Mouse (Mus musculus): Measurements from ENCODE around the gene Npl. TPM values are rescaled to one million over a fixed set of nuclear protein-coding genes. Genes with fewer than 3 reads are reported as not detected.
"Not testable (repeated sequence)": the region's sequence is repeated elsewhere in the genome, so short reads cannot be mapped to it uniquely, and the experiment has no call there.

Npl gene
- polyA plus RNA-seq, 1 experiment = 6.3 TPM

- Histone ChIP-seq H3K27me3 (ENCODE audit: control insufficient read depth, insufficient read depth, low read length) (no peaks in the 10 kb centered on the region), H3K27ac (ENCODE audit: insufficient read depth, low read depth, low read length) (no peak overlapping the region), H3K4me1 (ENCODE audit: control insufficient read depth, insufficient read depth, insufficient read length, low read length) (peaks cover 4% of the 10 kb centered on the region; the same call in 1 of the 2 replicates), H3K36me3 (ENCODE audit: control insufficient read depth, insufficient read depth, low read length) (no peaks in the 10 kb centered on the region), H3K4me3 (ENCODE audit: low read depth, low read length) (no peak overlapping the region)
- TF ChIP-seq POLR2A (IDR thresholded peaks at IDR 0.05; ENCODE audit: low read depth, low read length) (no peak), CTCF (IDR thresholded peaks at IDR 0.05; ENCODE audit: extremely low read depth, insufficient read length, insufficient replicate concordance, low read depth, low read length) (no peak)
- WGBS = 50% methylated on average over 9 of the region's 9 CpGs
Measured at GRCm38 (mm10) chr1:153531677-153532233, 18.1 kb downstream of the Npl start.

GRCm38 (mm10) chr1:153522116-153522515 is 27.7 kb downstream of the Npl start:
- WGBS = 41% methylated on average over 3 of the region's 3 CpGs
- Histone ChIP-seq H3K4me1 (ENCODE audit: control insufficient read depth, insufficient read depth, insufficient read length, low read length) (no peaks in the 10 kb centered on the region), H3K4me3 (ENCODE audit: low read depth, low read length) (no peak overlapping the region), H3K27me3 (ENCODE audit: control insufficient read depth, insufficient read depth, low read length) (no peaks in the 10 kb centered on the region), H3K27ac (ENCODE audit: insufficient read depth, low read depth, low read length) (no peak overlapping the region), H3K36me3 (ENCODE audit: control insufficient read depth, insufficient read depth, low read length) (no peaks in the 10 kb centered on the region)
- TF ChIP-seq POLR2A (IDR thresholded peaks at IDR 0.05; ENCODE audit: low read depth, low read length) = no peak
- TF ChIP-seq CTCF (IDR thresholded peaks at IDR 0.05; ENCODE audit: extremely low read depth, insufficient read length, insufficient replicate concordance, low read depth, low read length) = no peak

- no peak overlapping the region for H3K27ac ChIP-seq (ENCODE audit: insufficient read depth, low read depth, low read length)
- peaks cover 2% of the 10 kb centered on the region; the same call in 1 of the 2 replicates for H3K4me1 ChIP-seq (ENCODE audit: control insufficient read depth, insufficient read depth, insufficient read length, low read length)
- TF ChIP-seq CTCF (IDR thresholded peaks at IDR 0.05; ENCODE audit: extremely low read depth, insufficient read length, insufficient replicate concordance, low read depth, low read length) (no peak), POLR2A (IDR thresholded peaks at IDR 0.05; ENCODE audit: low read depth, low read length) (no peak)
- H3K27me3 ChIP-seq (ENCODE audit: control insufficient read depth, insufficient read depth, low read length) = no peaks in the 10 kb centered on the region
- no peak overlapping the region for H3K4me3 ChIP-seq (ENCODE audit: low read depth, low read length)
- no peaks in the 10 kb centered on the region for H3K36me3 ChIP-seq (ENCODE audit: control insufficient read depth, insufficient read depth, low read length)
- WGBS = 31% methylated on average over 12 of the region's 12 CpGs
Measured at GRCm38 (mm10) chr1:153515368-153515767, 34.5 kb downstream of the Npl start.

DNA sequence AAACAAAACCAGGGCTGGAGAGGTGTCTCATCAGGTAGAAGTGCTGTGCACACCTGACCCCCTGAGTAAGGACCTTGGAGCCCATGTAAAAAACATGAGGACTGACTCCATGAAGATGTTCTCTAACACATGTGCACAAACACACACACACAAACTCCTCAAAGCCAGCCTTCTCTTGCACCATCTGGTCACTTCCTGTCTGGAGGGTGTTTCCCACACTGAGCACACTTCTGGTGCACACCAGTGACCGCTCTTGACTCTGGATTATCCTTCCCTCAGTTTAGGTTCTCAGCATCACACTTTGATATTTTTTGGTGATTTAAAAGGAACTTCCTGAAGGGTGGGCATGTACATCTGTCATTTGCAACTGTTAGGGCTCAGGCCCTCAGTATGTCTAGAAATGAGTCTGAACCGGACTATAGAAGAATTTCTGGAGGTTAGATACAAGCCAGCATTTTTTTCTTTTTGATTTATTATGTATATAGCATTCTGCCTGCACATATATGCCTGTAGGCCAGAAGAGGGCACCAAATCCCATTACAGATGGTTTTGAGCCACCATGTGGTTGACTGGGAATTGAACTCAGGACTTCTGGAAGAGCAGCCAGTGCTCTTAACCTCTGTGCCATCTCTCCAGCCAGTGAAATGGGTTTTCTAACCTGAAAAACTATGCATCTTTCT is 39.4 kb downstream of the Npl start:
- TF ChIP-seq CTCF (IDR thresholded peaks at IDR 0.05; ENCODE audit: extremely low read depth, insufficient read length, insufficient replicate concordance, low read depth, low read length) = no peak
- H3K27me3 ChIP-seq (ENCODE audit: control insufficient read depth, insufficient read depth, low read length) = no peaks in the 10 kb centered on the region
- WGBS = 72% methylated on average over 2 of the region's 2 CpGs

DNA sequence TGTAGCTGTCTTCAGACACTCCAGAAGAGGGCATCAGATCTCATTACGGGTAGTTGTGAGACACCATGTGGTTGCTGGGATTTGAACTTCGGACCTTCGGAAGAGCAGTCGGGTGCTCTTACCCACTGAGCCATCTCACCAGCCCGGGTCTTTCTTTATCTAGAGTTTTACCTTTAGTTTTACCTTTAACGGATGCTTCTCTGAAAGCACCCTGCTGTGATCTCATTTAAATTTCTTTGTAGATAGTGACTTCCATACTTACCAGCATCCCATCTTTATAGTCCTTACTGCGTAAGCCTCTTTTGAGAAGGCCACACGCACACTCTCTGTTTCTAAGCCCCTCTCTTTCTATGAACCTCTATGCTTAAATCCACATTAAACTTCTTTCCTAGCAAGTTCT is 40.3 kb downstream of the Npl start:
- not testable (repeated sequence) for H3K27me3 ChIP-seq (ENCODE audit: control insufficient read depth, insufficient read depth, low read length); H3K27ac ChIP-seq (ENCODE audit: insufficient read depth, low read depth, low read length); H3K4me3 ChIP-seq (ENCODE audit: low read depth, low read length); H3K36me3 ChIP-seq (ENCODE audit: control insufficient read depth, insufficient read depth, low read length); H3K4me1 ChIP-seq (ENCODE audit: control insufficient read depth, insufficient read depth, insufficient read length, low read length)
- WGBS = 72% methylated on average over 8 of the region's 8 CpGs

More for the DNA sequence above, 39.4 kb downstream of the Npl start:
- Histone ChIP-seq H3K27ac (ENCODE audit: insufficient read depth, low read depth, low read length) (no peak overlapping the region), H3K36me3 (ENCODE audit: control insufficient read depth, insufficient read depth, low read length) (no peaks in the 10 kb centered on the region), H3K4me1 (ENCODE audit: control insufficient read depth, insufficient read depth, insufficient read length, low read length) (peaks cover 4% of the 10 kb centered on the region; the same call in 1 of the 2 replicates), H3K4me3 (ENCODE audit: low read depth, low read length) (no peak overlapping the region)

DNA sequence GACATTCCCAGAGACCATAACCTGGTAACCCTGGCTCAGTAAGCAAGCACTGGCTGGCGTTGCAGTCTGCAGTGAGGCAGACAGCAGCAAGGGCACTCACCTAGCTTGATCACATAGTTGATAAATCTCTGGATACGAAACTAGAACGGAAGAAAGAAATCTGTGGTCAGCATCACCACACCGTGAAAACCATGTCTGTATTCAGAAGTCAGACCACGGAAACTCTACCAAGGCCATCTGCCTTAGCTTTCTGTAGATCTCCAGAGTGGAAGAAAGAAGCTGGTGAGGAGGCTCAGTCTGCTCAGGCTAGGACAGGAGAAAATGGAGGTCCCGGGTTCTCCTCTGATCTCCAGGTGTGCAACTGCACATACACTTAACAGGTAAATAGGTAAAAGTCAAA is 40.8 kb downstream of the Npl start:
- Histone ChIP-seq H3K36me3 (ENCODE audit: control insufficient read depth, insufficient read depth, low read length) (no peaks in the 10 kb centered on the region), H3K27ac (ENCODE audit: insufficient read depth, low read depth, low read length) (no peak overlapping the region), H3K27me3 (ENCODE audit: control insufficient read depth, insufficient read depth, low read length) (no peaks in the 10 kb centered on the region), H3K4me1 (ENCODE audit: control insufficient read depth, insufficient read depth, insufficient read length, low read length) (peaks cover 3% of the 10 kb centered on the region; the same call in 1 of the 2 replicates), H3K4me3 (ENCODE audit: low read depth, low read length) (no peak overlapping the region)
- TF ChIP-seq POLR2A (IDR thresholded peaks at IDR 0.05; ENCODE audit: low read depth, low read length) (no peak), CTCF (IDR thresholded peaks at IDR 0.05; ENCODE audit: extremely low read depth, insufficient read length, insufficient replicate concordance, low read depth, low read length) (no peak)
- WGBS = 85% methylated on average over 6 of the region's 6 CpGs

DNA sequence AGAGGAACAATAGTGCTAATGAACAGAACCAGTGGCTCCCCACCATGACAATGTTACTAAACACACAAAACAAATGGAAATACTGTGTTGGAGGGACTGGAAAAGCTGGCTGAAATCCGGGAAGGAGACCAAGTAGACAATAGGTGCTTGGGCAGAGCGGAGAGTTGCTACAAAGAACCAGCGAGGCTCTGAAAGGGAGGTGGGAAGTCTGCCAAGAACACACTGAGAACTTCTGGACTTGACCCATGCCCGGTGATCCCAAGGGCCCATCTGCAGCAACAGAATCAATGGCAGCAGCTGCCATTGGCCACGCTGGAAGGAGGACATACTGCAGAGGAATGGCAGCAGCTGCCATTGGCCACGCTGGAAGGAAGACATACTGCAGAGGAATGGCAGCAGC is 43.6 kb downstream of the Npl start:
- Histone ChIP-seq H3K4me3 (ENCODE audit: low read depth, low read length) (no peak overlapping the region), H3K27me3 (ENCODE audit: control insufficient read depth, insufficient read depth, low read length) (no peaks in the 10 kb centered on the region), H3K36me3 (ENCODE audit: control insufficient read depth, insufficient read depth, low read length) (no peaks in the 10 kb centered on the region; the same call in 1 of the 2 replicates), H3K4me1 (ENCODE audit: control insufficient read depth, insufficient read depth, insufficient read length, low read length) (peaks cover 8% of the 10 kb centered on the region; the same call in 1 of the 2 replicates), H3K27ac (ENCODE audit: insufficient read depth, low read depth, low read length) (no peak overlapping the region)
- 30% methylated on average over 6 of the region's 6 CpGs for WGBS
- TF ChIP-seq POLR2A (IDR thresholded peaks at IDR 0.05; ENCODE audit: low read depth, low read length) (no peak), CTCF (IDR thresholded peaks at IDR 0.05; ENCODE audit: extremely low read depth, insufficient read length, insufficient replicate concordance, low read depth, low read length) (no peak)

Measured in small intestine, adult 2 months (tissue).